Mouse (Mus musculus) urinary bladder, postnatal 36 days (tissue): ENCODE results near the gene Iqsec1.
A peak's percentile ranks its signal among the peaks of the same experiment; 100 is the strongest.

Experiments used
- DNase-seq, 2 experiments: peaks; one replicate each; pipeline ENCODE4 v3.0.0; 2022; ENCODE audit warnings: low spot score in 2 of 2, mixed read lengths in 1 of 2

Iqsec1 gene

DNA sequence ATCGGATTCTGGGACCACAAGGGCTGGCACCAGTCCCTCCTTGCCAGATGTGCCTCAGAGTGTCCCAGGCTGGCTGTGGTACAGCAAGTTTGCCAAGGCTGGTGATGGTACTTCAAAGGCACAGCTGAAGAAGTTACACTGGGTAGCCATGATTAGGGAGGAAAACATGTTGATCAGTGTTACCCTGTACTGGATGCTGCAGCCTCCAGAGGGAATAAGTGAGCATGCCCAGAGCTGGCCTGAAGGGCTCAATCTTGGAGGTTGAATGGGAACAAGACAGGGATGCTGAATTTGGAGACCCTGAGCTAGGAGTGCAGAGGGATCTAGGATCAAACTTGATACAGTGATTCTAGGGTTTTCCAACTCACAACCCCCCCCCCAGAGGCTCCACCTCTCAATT is 175.0 kb downstream of the Iqsec1 start:
- DNase-seq, result no peak

- no peak for DNase-seq
These were observed 175.9 kb downstream of the Iqsec1 start for GRCm38 (mm10) chr6:90812584-90812983.

GRCm38 (mm10) chr6:90812072-90812471 is 176.4 kb downstream of the Iqsec1 start:
- DNase-seq, result no peak

DNA sequence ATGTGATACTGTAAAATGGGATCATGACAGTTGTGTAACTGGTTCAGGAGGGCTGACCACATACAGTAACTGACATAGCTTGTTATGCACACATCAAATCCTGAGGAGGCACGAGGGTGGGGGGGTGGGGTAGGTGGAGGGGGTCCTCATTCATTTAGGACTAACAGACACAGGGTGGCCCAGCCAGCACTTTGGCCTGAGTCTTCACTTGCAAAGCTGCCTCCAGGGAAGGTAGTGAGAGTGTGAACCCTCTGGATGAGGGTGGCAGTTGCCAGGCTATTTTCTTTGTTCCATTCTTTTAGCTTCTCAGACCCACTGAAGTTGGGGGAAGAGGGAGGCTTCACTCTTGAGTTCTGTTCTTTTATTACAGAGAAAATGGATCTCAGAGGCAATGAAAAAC is 177.9 kb downstream of the Iqsec1 start:
- DNase-seq, result no peak

GRCm38 (mm10) chr6:90809960-90810362 is 178.5 kb downstream of the Iqsec1 start:
- DNase-seq, result peak; percentile 23 to 55

- no peak for DNase-seq
These were observed 179.2 kb downstream of the Iqsec1 start for GRCm38 (mm10) chr6:90809077-90809840.

DNA sequence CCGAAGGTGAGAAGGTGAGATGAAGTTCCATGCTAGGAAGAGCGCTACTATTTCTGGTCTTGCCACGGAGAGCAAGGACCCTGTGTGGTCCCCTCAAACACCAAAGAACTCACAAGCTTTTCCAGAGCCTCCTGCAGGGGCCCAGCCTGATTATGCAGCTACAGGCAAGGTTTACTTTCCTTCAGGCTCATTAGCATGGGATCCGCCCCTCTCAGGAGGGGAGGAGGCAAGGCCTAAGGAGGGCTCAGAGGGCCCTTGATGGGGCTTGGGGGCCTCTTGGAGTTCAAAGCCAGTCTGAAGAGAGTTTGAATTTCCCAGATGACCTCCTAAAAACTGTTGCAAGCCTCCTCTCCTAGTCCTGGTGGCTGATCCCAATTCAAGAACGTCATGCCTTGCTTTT is 179.9 kb downstream of the Iqsec1 start:
- DNase-seq, result no peak

DNA sequence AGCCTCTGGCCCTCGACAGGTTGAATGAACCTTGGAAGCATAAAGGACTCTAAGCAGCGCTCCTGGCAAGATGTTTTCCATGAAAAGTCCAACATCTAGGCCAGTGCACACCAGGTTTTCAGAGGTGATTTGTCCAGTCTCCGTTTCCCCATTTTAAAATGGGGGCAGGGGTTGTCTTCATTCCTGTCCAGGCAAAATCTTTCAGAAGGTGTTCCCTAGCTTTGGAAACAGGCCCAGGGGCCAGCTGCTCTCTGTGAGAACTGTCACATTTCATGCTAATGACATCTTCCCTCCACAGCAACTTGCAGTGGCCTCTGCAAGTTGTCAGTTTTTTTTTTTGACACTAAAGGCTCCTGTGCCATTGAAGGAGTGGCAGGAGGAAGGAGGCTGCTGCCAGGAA is 180.4 kb downstream of the Iqsec1 start:
- DNase-seq, result no peak

GRCm38 (mm10) chr6:90807581-90807980 is 180.9 kb downstream of the Iqsec1 start:
- no peak for DNase-seq

DNA sequence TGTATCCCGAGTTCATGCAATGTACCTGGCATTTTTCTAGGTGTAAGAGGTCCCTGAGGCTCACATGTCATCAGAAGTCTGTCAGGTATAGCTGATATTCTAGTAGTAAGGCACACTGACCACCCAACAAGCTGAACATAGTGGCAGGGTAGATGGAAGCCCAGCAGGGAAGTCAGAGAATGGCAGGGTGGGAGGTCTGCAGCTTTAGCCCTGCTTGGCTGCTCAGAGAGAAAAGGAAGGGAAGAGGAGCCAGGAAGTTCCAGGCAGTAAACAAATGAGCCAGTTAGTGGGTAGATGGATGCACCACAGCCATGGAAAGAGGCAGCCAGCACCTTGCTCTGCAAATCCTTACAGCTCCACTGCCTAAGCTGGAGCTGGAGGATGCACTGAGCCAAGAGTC is 181.7 kb downstream of the Iqsec1 start:
- no peak for DNase-seq

GRCm38 (mm10) chr6:90805101-90805500 is 183.4 kb downstream of the Iqsec1 start:
- no peak for DNase-seq

- no peak for DNase-seq
These were observed 183.8 kb downstream of the Iqsec1 start for GRCm38 (mm10) chr6:90804646-90805045.

- DNase-seq, result no peak
These were observed 185.9 kb downstream of the Iqsec1 start for GRCm38 (mm10) chr6:90802604-90803003.

GRCm38 (mm10) chr6:90802058-90802457 is 186.4 kb downstream of the Iqsec1 start:
- DNase-seq, result no peak

DNA sequence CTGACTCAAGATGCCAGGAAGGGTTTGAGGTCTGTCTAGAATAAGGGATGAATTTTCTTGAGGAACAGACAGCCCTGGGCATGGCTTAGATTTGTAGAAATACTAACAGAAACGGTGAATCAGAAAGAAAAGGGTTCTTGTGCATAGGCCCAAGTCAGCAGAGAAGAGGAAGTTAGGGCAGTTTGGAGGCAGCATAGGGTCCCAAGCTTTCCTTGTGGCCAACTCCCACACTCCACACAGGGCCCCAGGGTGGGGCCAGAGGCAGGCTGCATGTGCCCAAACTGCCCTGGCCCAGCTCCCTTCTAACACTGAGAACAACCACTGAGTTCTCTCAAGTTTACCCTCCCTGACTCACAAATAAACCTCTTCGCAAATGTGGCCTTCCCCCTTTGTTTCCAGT is 187.7 kb downstream of the Iqsec1 start:
- no peak for DNase-seq

DNA sequence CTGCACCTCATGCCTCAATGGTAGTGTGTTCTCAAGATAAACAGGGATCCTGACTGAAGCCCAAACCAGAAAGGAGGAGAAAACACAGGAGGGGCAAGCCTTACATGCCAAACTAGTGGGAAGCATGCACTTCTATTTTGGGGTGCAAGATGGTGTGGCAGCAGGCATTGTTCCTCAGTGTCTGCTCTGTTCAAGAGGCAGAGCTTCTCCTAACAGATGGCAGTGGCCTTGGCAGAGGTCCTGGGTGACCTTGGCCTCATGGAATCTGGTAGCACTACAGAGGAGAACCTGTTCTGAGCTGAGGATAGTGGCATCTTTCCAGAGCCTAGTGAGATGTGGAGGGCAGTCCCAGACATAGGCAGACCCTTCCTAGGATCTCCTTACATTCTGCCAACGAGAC is 189.4 kb downstream of the Iqsec1 start:
- no peak for DNase-seq

- DNase-seq, result no peak
These were observed 190.3 kb downstream of the Iqsec1 start for GRCm38 (mm10) chr6:90798201-90798600.

DNA sequence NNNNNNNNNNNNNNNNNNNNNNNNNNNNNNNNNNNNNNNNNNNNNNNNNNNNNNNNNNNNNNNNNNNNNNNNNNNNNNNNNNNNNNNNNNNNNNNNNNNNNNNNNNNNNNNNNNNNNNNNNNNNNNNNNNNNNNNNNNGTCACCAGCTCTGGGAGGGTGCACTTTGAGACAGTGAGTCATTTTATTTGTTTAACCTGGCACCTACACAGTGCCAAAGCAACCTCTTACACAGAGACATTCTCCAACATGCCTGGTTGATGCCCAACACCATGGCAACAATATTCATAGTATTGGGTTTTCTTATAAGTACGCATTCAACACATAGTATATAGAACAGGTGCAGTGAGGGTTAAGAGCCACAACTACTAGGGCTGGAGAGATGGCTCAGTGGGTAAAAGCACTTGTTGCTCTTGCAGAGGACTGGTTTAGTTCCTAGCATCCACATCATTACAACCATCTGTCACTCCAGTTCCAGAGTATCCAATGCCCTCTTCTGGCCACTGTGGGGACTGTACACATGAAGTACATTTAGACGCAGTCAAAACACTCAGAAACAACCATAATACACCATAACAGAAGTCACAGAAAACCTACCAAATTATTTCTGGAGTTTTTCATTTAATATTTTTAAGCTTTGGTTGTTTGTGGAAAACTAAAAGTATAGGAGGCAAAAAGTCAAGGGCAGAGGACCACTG is 191.4 kb downstream of the Iqsec1 start:
- no peak for DNase-seq

DNA sequence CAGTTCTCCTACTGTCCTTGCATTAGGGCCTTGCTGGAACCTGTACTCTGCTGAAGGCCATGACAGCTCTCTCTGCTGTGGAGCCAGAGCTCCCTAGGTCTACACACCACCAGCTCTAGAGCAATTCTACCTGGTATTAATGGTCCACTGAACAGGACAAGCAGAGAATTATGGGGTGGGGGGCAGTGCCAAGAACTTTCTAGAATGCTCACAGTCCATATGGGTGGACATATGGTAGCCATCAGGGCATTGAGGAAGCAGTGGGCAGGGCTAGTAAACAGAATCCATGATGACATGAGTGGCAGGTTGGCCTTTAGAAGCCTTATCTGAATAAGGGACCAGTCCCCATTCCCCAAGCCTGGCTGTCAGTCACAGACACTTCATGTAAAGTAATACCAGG is 197.6 kb downstream of the Iqsec1 start:
- no peak for DNase-seq

GRCm38 (mm10) chr6:90789520-90789919 is 199.0 kb downstream of the Iqsec1 start:
- no peak for DNase-seq

DNA sequence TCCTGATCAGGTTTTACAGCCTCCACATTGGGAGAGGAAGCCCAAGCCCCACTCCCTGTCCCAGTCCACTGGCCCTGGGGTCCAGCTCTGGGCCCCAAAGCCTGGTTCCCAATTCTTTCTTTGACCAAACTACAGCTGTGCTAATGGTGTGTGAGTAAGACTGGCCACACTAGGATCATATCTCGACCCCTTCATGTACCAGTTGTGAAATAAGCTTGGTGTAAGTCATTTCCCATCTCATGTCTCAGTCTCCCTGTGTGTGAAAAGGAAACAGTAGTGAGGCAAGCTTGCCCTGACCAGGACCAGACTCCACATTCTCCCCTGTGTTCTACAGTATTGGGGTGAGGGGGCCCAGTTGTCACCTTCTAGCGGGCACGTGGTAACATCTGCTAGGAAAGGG is 200.9 kb downstream of the Iqsec1 start:
- DNase-seq, result no peak

DNA sequence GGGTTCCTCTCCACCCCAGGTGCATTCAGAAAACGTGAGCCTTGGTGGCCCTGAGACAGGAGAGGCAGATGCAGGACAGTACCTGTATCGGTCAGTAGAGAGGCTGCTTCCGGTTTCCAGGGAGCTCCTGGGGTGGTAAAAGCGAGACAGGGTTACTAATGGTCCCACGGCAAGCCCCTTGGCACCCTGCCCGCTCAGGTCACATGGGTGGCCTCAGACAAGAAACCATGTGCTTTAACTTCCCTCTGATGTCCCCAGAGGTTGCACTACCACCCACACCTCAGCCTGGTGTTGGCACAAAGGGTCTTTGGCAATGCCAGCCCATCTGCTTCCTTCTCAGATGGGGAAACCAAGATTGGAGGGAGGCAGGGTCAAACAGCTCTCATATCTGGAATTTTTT is 201.4 kb downstream of the Iqsec1 start:
- no peak for DNase-seq

DNA sequence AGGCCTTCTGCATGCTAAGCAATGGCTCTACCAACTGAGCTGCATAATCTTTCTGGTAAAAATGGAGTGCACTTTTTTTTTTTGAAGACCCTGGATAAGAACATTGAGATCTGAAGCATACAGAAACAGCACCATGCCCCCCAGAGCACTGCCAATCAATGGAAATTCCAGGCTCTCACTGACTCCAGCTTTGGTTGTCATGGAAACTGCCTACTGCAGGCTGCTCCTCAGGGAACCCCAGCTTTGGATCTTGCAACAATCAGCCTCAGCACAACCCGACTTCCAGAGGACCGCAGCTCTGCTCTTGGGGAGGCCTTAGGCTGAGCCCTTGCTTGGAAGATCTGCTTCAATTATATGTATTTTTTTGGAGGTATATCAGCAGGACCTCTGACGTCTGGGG is 201.9 kb downstream of the Iqsec1 start:
- no peak for DNase-seq
